Mouse (Mus musculus): ENCODE results near the gene Rplp1. TPM values are rescaled to one million over a fixed set of nuclear protein-coding genes. Genes with fewer than 3 reads are reported as not detected.
A peak's percentile ranks its signal among the peaks of the same experiment; 100 is the strongest.

Gene Rplp1
- total and polyA plus RNA-seq, 3 experiments = 1,490 to 4,232 (median 1,640) TPM

DNA sequence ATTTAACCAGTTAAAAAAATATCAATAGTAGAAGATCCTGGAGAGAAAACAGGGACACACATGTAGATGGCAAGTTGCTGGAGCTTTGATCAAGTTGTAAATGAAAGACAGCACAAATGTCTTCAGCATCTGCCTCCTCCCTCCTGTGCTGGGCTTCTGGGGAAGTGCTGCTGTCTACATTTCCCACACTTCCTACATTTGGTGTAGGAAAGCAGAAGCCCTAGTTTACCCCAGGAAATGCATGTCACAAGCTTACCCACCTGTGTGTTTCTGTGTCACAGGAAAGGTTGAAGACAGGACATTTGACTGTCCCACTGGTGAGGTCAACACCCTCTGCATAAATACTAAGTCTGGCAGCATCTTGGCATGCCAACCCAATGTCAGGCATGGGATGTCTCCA is 40.4 kb upstream of the Rplp1 start:
- H3K36me3 ChIP-seq (ENCODE audit: control insufficient read depth, insufficient read depth, low read length) = no peaks in the 10 kb centered on the region
- intact Hi-C loops (cut with DNase I) = no loop called here

GRCm38 (mm10) chr9:61952241-61952640 is 37.9 kb upstream of the Rplp1 start:
- Histone ChIP-seq H3K27ac (no peak overlapping the region), H3K4me3 (no peak overlapping the region), H3K4me1 (ENCODE audit: control insufficient read depth, insufficient read depth, low read length) (no peaks in the 10 kb centered on the region), H3K9ac (ENCODE audit: low read depth, low read length) (no peak overlapping the region), H3K27me3 (ENCODE audit: control insufficient read depth, insufficient read depth, low read length) (no peaks in the 10 kb centered on the region), H3K79me2 (replicated peaks; ENCODE audit: control insufficient read depth, insufficient read depth, low read length) (no peaks in the 10 kb centered on the region; the same call in 1 of the 2 replicates), H3K36me3 (ENCODE audit: control insufficient read depth, insufficient read depth, low read length) (no peaks in the 10 kb centered on the region)
- DNase-seq = no peak
- no peak for TF ChIP-seq EP300 (IDR thresholded peaks at IDR 0.05; ENCODE audit: insufficient read depth, low read depth, low read length)
- no peak for TF ChIP-seq CTCF (IDR thresholded peaks at IDR 0.05)
- TF ChIP-seq POLR2A (IDR thresholded peaks at IDR 0.05; ENCODE audit: insufficient read depth, low read depth, low read length) = no peak
- WGBS = 66% methylated on average over 7 of the region's 7 CpGs
- intact Hi-C loops (cut with DNase I) = no loop called here

More for the DNA sequence above, 40.4 kb upstream of the Rplp1 start:
- Histone ChIP-seq H3K79me2 (replicated peaks; ENCODE audit: control insufficient read depth, insufficient read depth, low read length) (no peaks in the 10 kb centered on the region), H3K27ac (no peak overlapping the region), H3K27me3 (ENCODE audit: control insufficient read depth, insufficient read depth, low read length) (no peaks in the 10 kb centered on the region), H3K4me3 (no peak overlapping the region), H3K9ac (ENCODE audit: low read depth, low read length) (no peak overlapping the region), H3K4me1 (ENCODE audit: control insufficient read depth, insufficient read depth, low read length) (no peaks in the 10 kb centered on the region)
- DNase-seq = no peak
- no peak for TF ChIP-seq POLR2A (IDR thresholded peaks at IDR 0.05; ENCODE audit: insufficient read depth, low read depth, low read length)
- no peak for TF ChIP-seq CTCF (IDR thresholded peaks at IDR 0.05)
- TF ChIP-seq EP300 (IDR thresholded peaks at IDR 0.05; ENCODE audit: insufficient read depth, low read depth, low read length) = no peak

GRCm38 (mm10) chr9:61947402-61948346 is 33.3 kb upstream of the Rplp1 start:
- Histone ChIP-seq H3K27me3 (ENCODE audit: control insufficient read depth, insufficient read depth, low read length) (no peaks in the 10 kb centered on the region), H3K4me3 (peak overlapping the region; percentile 54), H3K9ac (ENCODE audit: low read depth, low read length) (peak overlapping the region; percentile 44), H3K36me3 (ENCODE audit: control insufficient read depth, insufficient read depth, low read length) (no peaks in the 10 kb centered on the region), H3K27ac (peak overlapping the region; percentile 81), H3K79me2 (replicated peaks; ENCODE audit: control insufficient read depth, insufficient read depth, low read length) (no peaks in the 10 kb centered on the region; the same call in 1 of the 2 replicates), H3K4me1 (ENCODE audit: control insufficient read depth, insufficient read depth, low read length) (no peaks in the 10 kb centered on the region)
- TF ChIP-seq CTCF (IDR thresholded peaks at IDR 0.05) (peak; percentile 95), EP300 (IDR thresholded peaks at IDR 0.05; ENCODE audit: insufficient read depth, low read depth, low read length) (peak; percentile 59; the same call in 1 of the 2 replicates), POLR2A (IDR thresholded peaks at IDR 0.05; ENCODE audit: insufficient read depth, low read depth, low read length) (no peak)
- DNase-seq = peak; percentile 80 to 83
- WGBS = 6% methylated on average over 24 of the region's 24 CpGs
- intact Hi-C loops (cut with DNase I) = loop anchor here (1.0 to 5.0 kb wide), 3 partner anchors 38 to 295 kb away; partner anchors contain the start of gene Glce

DNA sequence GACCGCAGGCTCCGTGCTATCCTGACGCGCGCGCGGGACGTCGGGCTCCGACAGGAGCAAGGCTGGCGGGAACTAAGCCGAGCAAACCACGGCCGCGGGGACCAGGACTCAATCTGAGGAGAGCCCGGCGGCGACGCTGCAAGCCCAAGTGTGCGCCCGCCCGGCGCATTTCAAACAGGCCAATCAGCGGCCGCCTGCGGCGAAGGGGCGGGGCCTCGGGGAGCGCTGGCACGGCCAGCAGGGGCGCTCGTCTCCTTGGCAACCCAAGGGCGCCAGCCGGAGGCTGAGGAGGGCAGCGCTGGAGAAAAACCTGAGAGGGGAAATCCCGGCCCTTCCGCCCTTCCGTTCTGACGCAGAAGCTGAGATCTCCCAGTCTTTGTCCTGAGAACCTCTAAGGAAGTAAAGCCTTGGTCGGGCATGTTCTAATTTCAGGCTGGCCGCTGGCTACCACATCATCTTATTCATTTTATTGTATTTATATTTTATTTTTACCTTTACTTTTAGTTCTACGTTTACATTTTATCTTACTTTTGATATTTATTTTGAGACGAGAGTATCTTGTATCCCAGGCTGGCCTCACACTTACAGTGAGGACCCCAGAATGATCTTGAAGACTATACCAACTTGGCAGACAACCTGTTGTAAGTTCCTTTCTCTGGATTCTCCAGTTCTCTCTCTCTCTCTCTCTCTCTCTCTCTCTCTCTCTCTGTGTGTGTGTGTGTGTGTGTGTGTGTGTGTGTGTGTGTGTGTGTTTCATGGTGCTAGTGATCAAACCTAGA is 32.5 kb upstream of the Rplp1 start, which contains the start of gene Kif23:
TSS of gene Kif23 (minus strand) at position 152 of the 779 bp plus-strand sequence.
- no peaks in the 10 kb centered on the region for H3K27me3 ChIP-seq (ENCODE audit: control insufficient read depth, insufficient read depth, low read length)
- H3K36me3 ChIP-seq (ENCODE audit: control insufficient read depth, insufficient read depth, low read length) = no peaks in the 10 kb centered on the region
- H3K4me1 ChIP-seq (ENCODE audit: control insufficient read depth, insufficient read depth, low read length) = no peaks in the 10 kb centered on the region
- H3K79me2 ChIP-seq (replicated peaks; ENCODE audit: control insufficient read depth, insufficient read depth, low read length) = no peaks in the 10 kb centered on the region; the same call in 1 of the 2 replicates
- DNase-seq = peak; percentile 98 to 99
- WGBS = 1% methylated on average over 44 of the region's 44 CpGs
- intact Hi-C loops (cut with DNase I) = loop anchor here (1.0 to 5.0 kb wide), 3 partner anchors 35 to 295 kb away; partner anchors contain the start of gene Glce
- peak within 1 kb of the TSS; percentile 81 for H3K27ac ChIP-seq
- H3K9ac ChIP-seq (ENCODE audit: low read depth, low read length) = peak within 1 kb of the TSS; percentile 73
- TF ChIP-seq CTCF (IDR thresholded peaks at IDR 0.05) (peak; percentile 90), EP300 (IDR thresholded peaks at IDR 0.05; ENCODE audit: insufficient read depth, low read depth, low read length) (no peak), POLR2A (IDR thresholded peaks at IDR 0.05; ENCODE audit: insufficient read depth, low read depth, low read length) (peak; percentile 72)
- H3K4me3 ChIP-seq = peak within 1 kb of the TSS; percentile 67

DNA sequence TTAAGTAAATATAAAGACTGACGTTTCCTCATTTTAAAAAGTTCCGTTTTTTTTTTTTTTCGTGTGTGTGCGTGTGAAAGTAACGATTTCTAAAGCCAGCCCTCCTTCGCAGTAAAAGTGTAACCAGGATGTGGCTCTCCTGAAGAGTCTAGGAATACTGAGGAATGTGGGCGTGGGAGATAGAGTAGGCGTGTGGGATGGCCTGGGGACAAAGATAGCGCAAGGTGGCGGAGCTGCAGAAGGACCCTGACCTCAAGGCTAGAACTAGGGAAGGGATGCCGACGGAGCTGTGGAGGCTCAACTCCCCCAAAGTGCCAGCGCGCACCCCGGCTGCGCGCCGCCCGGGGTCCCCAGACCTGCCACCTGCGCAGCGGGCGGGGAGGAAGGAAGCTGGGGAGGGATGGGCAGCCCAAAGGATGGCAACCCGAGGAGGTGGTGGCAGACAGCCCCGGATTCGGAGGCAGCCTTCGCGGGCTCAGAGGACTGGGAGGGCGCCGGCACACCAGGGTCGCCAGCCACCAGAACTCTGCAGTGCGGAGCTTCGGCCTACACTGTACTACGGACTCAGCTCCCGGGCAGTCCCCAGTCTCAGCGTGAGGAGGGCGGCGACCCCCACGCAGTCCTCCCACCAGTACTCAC is 31.8 kb upstream of the Rplp1 start:
- peak overlapping the region; percentile 73 for H3K9ac ChIP-seq (ENCODE audit: low read depth, low read length)
- H3K36me3 ChIP-seq (ENCODE audit: control insufficient read depth, insufficient read depth, low read length) = no peaks in the 10 kb centered on the region
- H3K79me2 ChIP-seq (replicated peaks; ENCODE audit: control insufficient read depth, insufficient read depth, low read length) = no peaks in the 10 kb centered on the region; the same call in 1 of the 2 replicates
- intact Hi-C loops (cut with DNase I) = loop anchor here (1.0 to 5.0 kb wide), 3 partner anchors 34 to 296 kb away; partner anchors contain the start of gene Glce
- no peak for DNase-seq
- peak overlapping the region; percentile 20; the same call in 1 of the 2 replicates for H3K27ac ChIP-seq
- TF ChIP-seq POLR2A (IDR thresholded peaks at IDR 0.05; ENCODE audit: insufficient read depth, low read depth, low read length) (no peak), CTCF (IDR thresholded peaks at IDR 0.05) (no peak), EP300 (IDR thresholded peaks at IDR 0.05; ENCODE audit: insufficient read depth, low read depth, low read length) (no peak)
- peak overlapping the region; percentile 67 for H3K4me3 ChIP-seq
- WGBS = 1% methylated on average over 38 of the region's 38 CpGs
- H3K27me3 ChIP-seq (ENCODE audit: control insufficient read depth, insufficient read depth, low read length) = no peaks in the 10 kb centered on the region
- H3K4me1 ChIP-seq (ENCODE audit: control insufficient read depth, insufficient read depth, low read length) = no peaks in the 10 kb centered on the region
